Mouse (Mus musculus) B cell, adult (primary cell): ENCODE data around the gene Gm7233. TPM values are rescaled to one million over a fixed set of nuclear protein-coding genes. Genes with fewer than 3 reads are reported as not detected.

Experiments used
- total RNA-seq: library from RNA; stranded (reverse); gene quantifications from 4 replicates; pipeline ENCODE4 v1.2.4, GENCODE M21; 2023; ENCODE audit not compliant: inconsistent age

Gene Gm7233
- not detected in 4 replicates for total RNA-seq

DNA sequence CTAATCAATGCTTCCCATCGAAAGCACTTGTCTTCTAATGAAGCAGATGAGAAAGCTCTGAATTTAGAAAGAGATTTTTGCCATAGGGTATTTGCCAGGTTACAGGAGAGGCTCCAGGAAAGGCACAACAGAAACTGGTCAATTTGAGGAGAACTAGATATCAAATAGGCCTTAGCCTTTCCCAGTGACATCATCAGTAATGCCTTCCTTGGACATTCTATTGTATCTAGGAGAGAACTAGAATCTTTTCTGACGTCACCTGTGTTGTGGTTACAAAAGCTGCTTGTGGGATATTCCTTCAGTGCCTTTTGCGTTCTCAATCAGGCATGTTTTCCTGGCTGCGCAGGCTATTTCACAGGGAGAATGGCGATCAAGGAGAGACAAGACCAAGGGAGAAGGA lies at the start of gene Gm7233:
Gene Gm7233, plus strand, starts transcription at position 301 of the 400 bp plus-strand sequence.

DNA sequence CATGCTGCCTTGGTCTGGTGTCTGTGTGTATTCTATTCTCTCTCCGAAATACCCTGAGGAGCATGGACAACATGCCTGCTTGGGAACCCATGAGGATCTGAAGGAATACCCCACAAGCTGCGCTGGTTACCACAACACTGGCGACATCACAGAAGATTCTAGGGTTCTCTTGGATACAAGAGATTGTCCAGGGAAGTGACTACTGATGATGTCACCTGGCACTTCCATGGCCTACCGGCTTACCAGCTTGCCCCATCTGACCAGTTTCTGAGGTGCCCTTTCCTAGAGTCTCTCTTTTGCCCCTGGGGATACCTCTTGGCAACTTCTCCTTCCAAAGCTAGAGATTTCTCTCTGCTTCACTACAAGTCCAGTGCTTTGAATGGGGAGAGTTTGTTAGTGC lies 55.5 kb downstream of the Gm7233 start, which contains the start of gene Gm8122:
Gene Gm8122, minus strand, starts transcription at position 101 of the 400 bp plus-strand sequence.

Other genes starting within 250 kb of the Gm7233 start
- not detected in 4 replicates for gene Gm8082, start 186.2 kb upstream of the Gm7233 start, total RNA-seq
- not detected in 4 replicates for gene Gm10376, start 164.2 kb upstream of the Gm7233 start, total RNA-seq
- gene Gm8094, start 103.2 kb upstream of the Gm7233 start, total RNA-seq = not detected in 4 replicates
- not detected in 4 replicates for gene Gm8104, start 79.3 kb upstream of the Gm7233 start, total RNA-seq
- not detected in 4 replicates for gene Gm8122, start 55.4 kb downstream of the Gm7233 start, total RNA-seq
- not detected in 4 replicates for gene Gm8126, start 78.8 kb downstream of the Gm7233 start, total RNA-seq
- gene Gm9732, start 95.2 kb downstream of the Gm7233 start, total RNA-seq = not detected in 4 replicates
- not detected in 4 replicates for gene Gm8127, start 114.0 kb downstream of the Gm7233 start, total RNA-seq
- not detected in 4 replicates for gene 1700001F09Rik, start 167.9 kb downstream of the Gm7233 start, total RNA-seq
- not detected in 4 replicates for gene Gm8138, start 236.5 kb downstream of the Gm7233 start, total RNA-seq